Mouse (Mus musculus) CD4-positive helper T cell, adult 2 months (primary cell): Measurements from ENCODE around the gene Zp3.

Source experiments
- DNase-seq: peaks from one replicate; pipeline ENCODE4 v3.0.0-alpha.2; 2012; ENCODE audit warnings: low read depth, missing footprints, low spot score

The Zp3 gene

GRCm38 (mm10) chr5:135979904-135980303 is at the start of gene Zp3:
TSS of gene Zp3 (plus strand) at chr5:135980099.
- DNase-seq = no peak

- no peak for DNase-seq
Measured at GRCm38 (mm10) chr5:135931526-135931925, 48.4 kb upstream of the Zp3 start.

DNA sequence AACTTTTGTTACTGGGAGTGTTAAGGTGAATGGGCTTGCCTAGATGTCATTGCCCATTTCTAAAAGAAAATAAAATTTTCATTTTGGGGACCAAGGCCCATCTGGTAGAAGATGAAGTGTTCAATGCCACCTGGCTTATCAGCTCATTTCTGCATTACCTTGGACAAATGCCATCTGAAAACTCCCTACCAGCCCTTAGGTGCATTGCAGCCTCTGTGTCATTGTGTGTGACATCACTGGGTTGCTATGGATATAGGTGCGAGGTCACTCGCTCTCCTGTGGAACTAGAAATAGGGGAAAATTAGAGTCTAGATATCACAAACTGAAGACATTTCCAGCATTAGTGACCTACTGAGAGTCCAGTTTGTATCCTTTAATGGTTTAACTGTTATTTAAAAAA is 47.5 kb upstream of the Zp3 start:
- DNase-seq = peak; percentile 38

DNA sequence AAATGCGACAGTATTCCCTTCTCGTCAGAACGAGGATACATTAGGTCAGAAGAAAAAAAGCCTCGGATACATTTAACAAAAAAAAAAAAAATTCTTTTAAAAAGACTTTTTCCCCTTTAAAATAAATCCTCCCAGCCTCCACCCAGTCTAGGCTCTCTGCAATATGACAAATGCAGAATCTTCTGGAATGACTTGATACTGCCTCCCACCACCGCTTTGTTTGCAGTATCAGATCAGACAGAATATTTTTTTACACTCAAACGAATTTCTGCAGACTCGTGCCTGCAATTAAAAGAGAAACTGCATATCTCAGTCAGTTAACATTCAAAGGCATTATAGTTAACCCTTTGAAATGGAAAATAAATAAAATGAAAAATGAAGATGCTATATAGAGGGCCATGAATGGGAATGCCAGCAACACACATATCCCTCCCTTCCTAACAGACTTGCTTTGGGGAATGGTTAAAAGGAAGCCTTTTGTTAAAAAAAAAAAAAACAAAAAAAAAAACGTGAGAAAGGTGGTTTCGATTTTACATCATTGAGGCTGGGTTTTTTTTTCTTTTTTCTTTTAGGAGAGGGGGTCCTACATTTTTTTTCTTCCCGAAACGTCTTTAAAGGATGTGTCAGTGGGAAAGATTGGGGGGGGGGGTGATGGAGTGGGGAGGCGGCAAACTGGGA is 46.5 kb upstream of the Zp3 start:
- DNase-seq = peak; percentile 32

- DNase-seq = no peak
Measured at GRCm38 (mm10) chr5:135933900-135934441, 45.9 kb upstream of the Zp3 start.

- DNase-seq = peak; percentile 98
Measured at GRCm38 (mm10) chr5:135934481-135935175, 45.3 kb upstream of the Zp3 start, which contains the start of gene Ywhag. TSS of gene Ywhag (minus strand) at chr5:135934616.

- no peak for DNase-seq
Measured at GRCm38 (mm10) chr5:135935176-135935523, 44.7 kb upstream of the Zp3 start.

DNA sequence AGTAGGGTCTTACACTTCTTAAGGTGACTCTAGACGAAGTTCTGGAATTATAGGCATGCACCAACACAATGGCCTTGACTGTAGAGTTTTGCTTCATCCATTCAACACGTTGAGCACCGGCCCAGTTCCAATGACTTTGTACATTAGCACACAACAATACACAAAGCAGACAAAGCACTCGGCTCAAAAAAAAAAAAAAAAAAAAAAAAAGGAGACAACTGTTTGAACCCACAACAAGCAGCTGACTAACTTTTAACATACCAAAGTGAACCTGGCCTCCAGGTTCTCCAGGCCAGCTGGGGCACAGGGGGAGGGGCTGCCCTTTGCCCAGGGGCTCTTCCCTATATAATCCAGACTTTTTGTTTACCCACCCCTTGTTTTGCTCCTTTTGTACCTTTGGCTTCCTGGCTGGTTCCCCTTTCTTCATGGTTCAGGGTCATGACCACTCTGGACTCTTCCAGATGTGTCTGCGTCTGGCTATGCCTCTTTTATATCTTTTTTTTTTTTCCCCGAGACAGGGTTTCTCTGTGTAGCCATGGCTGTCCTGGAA is 44.2 kb upstream of the Zp3 start:
- no peak for DNase-seq

DNA sequence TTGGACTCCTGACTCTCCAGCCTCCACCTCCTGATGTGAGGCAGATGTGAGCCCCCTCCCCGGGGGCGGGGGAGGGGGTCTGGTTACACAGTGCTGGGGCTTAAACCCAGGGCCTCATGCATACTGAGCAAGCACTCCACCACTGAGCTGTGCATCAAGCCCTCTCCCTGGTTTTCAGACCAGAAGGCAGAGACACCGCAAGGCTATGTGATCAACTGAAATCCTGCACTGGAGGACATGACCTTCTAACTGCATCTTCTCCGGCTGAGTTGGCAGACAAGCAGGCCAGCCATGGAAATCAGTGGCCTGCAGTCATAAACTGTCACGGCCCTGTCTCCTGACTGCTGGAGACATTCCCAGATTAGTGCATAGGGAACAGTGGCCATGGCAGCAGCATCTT is 39.3 kb upstream of the Zp3 start:
- no peak for DNase-seq

- DNase-seq = no peak
Measured at GRCm38 (mm10) chr5:135942710-135943109, 37.2 kb upstream of the Zp3 start.

DNA sequence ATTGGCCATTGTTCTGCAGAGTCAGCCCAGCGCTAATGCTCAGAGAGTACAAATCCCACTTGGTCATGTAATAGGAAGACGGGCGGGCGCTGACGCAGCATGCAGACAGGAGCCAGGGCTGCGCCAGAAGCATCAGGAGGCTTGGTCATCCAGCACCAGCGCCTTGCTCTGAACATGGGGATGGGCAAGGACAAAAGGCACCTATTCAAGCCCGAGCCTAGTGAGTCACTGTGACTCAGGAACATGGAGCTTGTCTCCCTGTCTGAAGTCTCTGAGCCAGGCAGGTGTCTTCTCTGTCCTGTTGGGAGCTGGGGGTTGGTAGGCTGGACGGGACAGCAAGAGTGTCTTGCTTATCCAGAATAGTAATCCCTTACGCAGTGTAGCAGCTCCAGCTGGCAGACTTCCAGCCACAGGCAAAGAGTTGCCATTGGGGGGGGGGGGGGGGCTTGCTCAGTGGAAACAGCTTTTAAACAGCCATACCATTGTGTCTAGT is 33.9 kb upstream of the Zp3 start:
- no peak for DNase-seq

- no peak for DNase-seq
Measured at GRCm38 (mm10) chr5:135946621-135947020, 33.3 kb upstream of the Zp3 start.

- DNase-seq = no peak
Measured at GRCm38 (mm10) chr5:135950710-135951412, 29.0 kb upstream of the Zp3 start.

- DNase-seq = no peak
Measured at GRCm38 (mm10) chr5:135951660-135952059, 28.2 kb upstream of the Zp3 start.

DNA sequence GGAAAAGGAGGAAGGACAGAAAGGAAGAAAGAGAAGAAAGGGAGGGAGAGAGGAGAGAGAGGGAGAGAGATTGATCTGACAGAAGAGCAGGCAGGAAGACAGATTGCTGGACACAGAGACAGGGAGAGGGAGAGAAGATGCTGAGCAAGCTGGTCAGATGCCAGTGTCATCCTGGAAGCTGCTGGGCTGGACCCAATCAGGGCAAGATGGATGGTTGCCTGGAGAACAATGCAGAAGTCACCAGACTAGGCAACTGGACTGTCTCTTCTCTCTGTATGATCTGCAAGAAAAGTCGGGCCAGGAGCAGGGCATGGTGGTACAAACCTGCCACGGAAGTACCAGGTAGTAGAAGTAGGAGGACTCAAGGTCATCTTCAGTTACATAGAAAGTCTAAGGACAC is 27.1 kb upstream of the Zp3 start:
- no peak for DNase-seq

DNA sequence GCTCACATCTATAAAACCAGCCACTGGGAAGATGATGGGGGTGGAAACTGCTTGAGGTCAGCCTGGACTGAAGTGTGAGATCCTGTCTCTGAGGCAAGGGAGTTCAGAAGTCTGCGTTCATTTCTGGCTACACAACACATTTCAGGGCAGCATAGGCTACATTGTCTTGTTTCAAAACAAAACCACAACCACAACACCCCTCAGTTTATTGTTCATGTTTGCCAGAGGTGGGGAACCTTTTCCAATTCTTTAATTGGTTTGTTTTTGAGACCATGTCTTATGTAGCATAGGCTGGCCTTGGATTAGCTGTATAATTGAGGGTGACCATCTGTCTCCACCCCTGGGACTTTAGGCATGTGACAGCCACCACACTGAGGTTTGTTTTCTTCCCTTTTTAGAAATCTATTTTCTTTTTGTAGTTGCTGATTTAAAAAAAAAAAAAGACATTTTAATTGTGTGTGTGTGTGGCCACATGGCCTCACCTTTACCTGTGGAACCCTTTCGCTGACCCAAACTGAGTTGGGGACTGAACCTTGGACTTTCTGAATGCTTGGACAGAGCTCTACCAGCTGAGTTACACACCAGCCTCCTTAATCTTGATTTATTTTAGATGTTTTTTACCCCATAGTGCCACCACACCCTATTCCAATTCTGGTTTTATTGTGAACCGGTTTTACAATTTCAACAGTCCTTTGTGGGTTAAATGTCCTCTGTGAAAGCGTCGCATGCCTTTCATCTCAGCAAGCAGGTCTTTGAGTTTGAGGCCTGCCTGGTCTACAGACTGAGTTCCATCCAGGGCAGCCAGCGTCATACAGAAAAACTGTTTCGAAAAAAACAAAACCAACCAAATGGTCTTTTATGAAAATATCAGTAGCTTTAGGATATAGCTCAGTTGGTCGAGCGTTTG is 23.3 kb upstream of the Zp3 start:
- peak; percentile 41 for DNase-seq

DNA sequence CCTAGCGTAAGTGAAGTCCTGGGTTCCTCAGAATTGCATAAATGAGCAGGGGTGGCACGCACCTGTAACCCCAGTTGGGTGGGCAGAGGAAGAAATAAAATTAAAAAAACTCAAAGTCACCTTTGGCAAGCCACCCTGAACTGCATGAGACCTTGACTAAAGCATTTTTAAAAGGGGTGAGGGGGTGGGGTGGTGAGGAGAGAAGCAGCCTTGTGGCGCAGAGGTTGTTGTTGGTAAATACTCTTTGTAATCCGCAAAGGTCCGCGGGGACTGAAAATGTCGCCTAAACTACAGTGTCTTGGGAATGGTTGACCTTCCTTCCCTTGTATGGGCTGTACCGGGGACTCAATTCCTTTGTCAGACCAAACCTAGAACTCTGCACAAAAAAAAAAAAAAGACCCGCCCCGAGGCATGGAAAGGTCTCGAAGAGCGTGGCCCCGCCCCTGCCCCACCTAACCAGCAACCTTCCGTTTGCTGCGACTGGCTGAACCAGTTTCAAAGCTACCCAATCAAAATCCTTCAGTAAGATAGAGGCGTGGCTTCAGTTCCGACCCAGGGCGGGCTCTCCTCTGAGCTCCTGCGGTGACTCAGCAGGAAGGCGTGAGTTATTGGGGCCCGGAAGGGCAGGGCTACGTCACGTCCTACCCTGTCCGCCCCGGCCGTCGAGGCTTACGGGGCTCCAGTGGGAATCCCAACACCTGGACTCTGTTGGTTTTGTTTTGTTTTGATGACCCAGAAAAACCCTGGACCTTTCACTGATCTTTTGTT is 22.5 kb upstream of the Zp3 start:
- peak; percentile 99 for DNase-seq

GRCm38 (mm10) chr5:135958367-135958766 is 21.5 kb upstream of the Zp3 start:
- no peak for DNase-seq

- no peak for DNase-seq
Measured at GRCm38 (mm10) chr5:135959911-135960310, 20.0 kb upstream of the Zp3 start.
